Mouse (Mus musculus) heart, adult 2 months (tissue): Measurements from ENCODE around the gene Caml.

Experiments
- CTCF ChIP-seq: fragments of 200-600 bp; IDR thresholded peaks from 2 replicates; pipeline ENCODE4 v1.8.1; 2022; ENCODE audit warnings: antibody characterized with exemption, mild to moderate bottlenecking, moderate library complexity
- EP300 ChIP-seq: fragments of 200-500 bp; IDR thresholded peaks from 2 replicates; pipeline ENCODE4 v1.6.1; 2011; ENCODE audit warnings: low read depth, low read length, control low read depth; ENCODE audit not compliant: insufficient read depth

- no peak for TF ChIP-seq CTCF
- TF ChIP-seq EP300: no peak
Observed at GRCm38 (mm10) chr13:55606899-55607623, 15.7 kb upstream of the Caml start.
